Mouse (Mus musculus): ENCODE measurements around the gene 0610010K14Rik. TPM values are rescaled to one million over a fixed set of nuclear protein-coding genes. Genes with fewer than 3 reads are reported as not detected.

The 0610010K14Rik gene
- total and polyA plus RNA-seq, 3 experiments, result 27.7 to 153 (median 75.2) TPM

DNA sequence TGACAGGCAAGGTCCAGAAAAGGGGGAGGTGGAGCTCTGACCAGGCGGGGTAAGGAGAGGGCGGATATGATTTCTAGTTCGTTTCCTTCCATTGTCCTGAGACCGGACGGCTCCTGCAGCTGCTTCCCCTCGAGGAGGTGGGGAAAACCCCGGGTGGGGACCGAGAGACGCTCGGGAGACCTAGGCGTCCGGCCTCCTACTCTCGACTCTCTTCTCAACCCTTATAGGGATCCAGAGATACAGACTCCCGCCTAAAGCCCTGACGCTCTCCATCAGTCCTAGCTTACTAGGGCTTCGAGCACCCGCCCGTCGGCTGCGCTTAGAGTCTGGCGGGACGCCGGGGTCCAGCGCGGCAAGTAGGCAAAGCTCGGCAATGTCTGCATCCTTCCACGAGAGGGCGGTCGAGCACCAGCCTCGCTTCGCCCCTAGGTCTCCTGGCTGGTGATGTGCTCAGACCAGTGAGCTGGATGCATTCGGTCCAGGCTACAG is 7.4 kb downstream of the 0610010K14Rik start (continued):
- TF ChIP-seq JUND (conservative IDR thresholded peaks at IDR 0.05; ENCODE audit: low read depth, low read length) (no peak; the same call in 1 of the 2 replicates), ZMIZ1 (IDR thresholded peaks at IDR 0.05; ENCODE audit: low read depth, low read length) (no peak; the same call in 1 of the 2 replicates), ZKSCAN1 (IDR thresholded peaks at IDR 0.05; ENCODE audit: borderline replicate concordance, low read depth, low read length) (no peak), PAX5 (IDR thresholded peaks at IDR 0.05; ENCODE audit: low read length) (no peak), RAD21 (IDR thresholded peaks at IDR 0.05; ENCODE audit: low read depth, low read length) (peak; percentile 97), SMC3 (IDR thresholded peaks at IDR 0.05; ENCODE audit: low read depth, low read length) (peak; percentile 86), ZC3H11A (IDR thresholded peaks at IDR 0.05; ENCODE audit: low read depth, low read length) (no peak), USF1 (IDR thresholded peaks at IDR 0.05; ENCODE audit: low read depth, low read length) (no peak), EP300 (IDR thresholded peaks at IDR 0.05; ENCODE audit: low read length) (peak; percentile 71), E2F4 (IDR thresholded peaks at IDR 0.05; ENCODE audit: insufficient replicate concordance, low read depth, low read length) (0 out of 2 replicates have a peak, but pooled peaks have one; percentile 78)

DNA sequence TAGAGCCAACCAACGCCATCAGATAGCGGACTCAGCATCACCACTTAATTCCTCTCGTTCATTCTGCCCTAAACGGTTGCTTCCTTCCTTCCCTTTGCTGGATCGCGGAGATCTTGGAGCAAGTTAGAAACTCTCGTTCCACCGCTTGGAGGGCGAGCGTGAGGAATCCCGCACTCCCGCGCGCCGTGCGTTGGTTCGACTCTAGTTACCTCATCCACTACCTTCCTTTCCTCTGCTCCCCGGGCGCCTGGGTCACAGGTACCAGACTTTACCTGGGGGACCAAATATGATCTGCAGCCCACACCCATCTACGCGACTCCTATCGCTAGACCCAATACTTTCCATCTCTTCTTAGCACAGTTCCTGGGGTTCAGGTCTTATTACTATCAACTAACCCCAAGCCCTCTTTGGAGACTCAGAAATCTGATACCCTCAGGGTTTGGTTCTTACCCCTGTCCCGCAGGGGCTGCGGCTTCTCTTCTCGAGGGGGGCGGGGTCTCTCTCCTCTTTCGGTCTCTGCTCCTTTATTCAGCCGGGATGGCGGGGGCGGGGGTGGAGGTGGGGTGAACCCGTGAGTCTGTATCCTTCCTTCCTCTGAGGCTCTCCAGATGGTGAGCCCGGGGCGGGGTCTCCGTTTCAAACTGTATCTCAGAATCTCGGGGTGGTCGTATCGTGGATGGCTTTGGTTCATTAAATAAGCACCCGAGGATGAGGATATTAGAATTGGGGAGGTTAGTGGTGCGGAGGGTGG is 8.3 kb downstream of the 0610010K14Rik start, which contains the start of gene Bcl6b:
TSS of gene Bcl6b (minus strand) at position 539 of the 751 bp plus-strand sequence.
- H3K79me2 ChIP-seq (replicated peaks; ENCODE audit: control insufficient read depth, extremely low read depth, insufficient read depth, poor library complexity, severe bottlenecking), result no peaks in the 10 kb centered on the region
- dilution Hi-C loops (cut with MboI; ENCODE audit: extremely low pct_ligation_motif_present, extremely low pct_unique_long_range_greater_than_20kb, low sequenced_read_pairs) (no loop called here), in situ Hi-C loops (cut with MboI; ENCODE audit: low pct_ligation_motif_present, low pct_unique_long_range_greater_than_20kb, low sequenced_read_pairs) (loop anchor here (25.0 kb wide), 2 partner anchors 383 to 533 kb away; partner anchors contain the start of genes 4930544D05Rik, Chrne and Zfp3)
- no peak for TF ChIP-seq IRF4 (IDR thresholded peaks at IDR 0.05; ENCODE audit: low read depth, low read length)
- TF ChIP-seq NELFE (IDR thresholded peaks at IDR 0.05; ENCODE audit: low read depth, low read length), result 0 out of 2 replicates have a peak, but pooled peaks have one; percentile 6
- TF ChIP-seq PAX5 (IDR thresholded peaks at IDR 0.05; ENCODE audit: low read length), result no peak
- TF ChIP-seq SIN3A (IDR thresholded peaks at IDR 0.05; ENCODE audit: low read length), result peak; percentile 9; the same call in 1 of the 2 replicates
- 0 out of 2 replicates have a peak, but pooled peaks have one; percentile 15 for TF ChIP-seq CHD2 (IDR thresholded peaks at IDR 0.05; ENCODE audit: low read length)
- H3K4me3 ChIP-seq (replicated peaks in 1 of 3; ENCODE audit: low read depth in 2 of 3, low read length in 2 of 3, poor library complexity in 1 of 3), result peak within 1 kb of the TSS; percentile 33 to 53 (median 50)
- H3K9ac ChIP-seq (ENCODE audit: insufficient read depth, low read depth), result peak within 1 kb of the TSS; percentile 51
- H3K36me3 ChIP-seq (replicated peaks in 1 of 2; ENCODE audit: control insufficient read depth in 1 of 2, insufficient read depth in 1 of 2, low read length in 1 of 2), result peaks cover 0 to 8% of the 10 kb centered on the region in 2 experiments
- peak within 1 kb of the TSS; percentile 86 for H3K4me2 ChIP-seq (ENCODE audit: insufficient read depth, low read depth, poor library complexity, severe bottlenecking)
- peaks cover 0 to 34% of the 10 kb centered on the region in 2 experiments; a peak in 2 of 4 replicates for H3K4me1 ChIP-seq (ENCODE audit: control insufficient read depth in 1 of 2, insufficient read depth in 2 of 2)
- DNase-seq (ENCODE audit: extremely low read depth), result no peak
- peak within 1 kb of the TSS; percentile 52; the same call in 1 of the 2 replicates for H3K27ac ChIP-seq (ENCODE audit: insufficient read depth, low read depth)
- no peaks in the 10 kb centered on the region for H3K9me3 ChIP-seq (replicated peaks; ENCODE audit: low read length)
- peaks cover 2% of the 10 kb centered on the region for H3K27me3 ChIP-seq (replicated peaks)

DNA sequence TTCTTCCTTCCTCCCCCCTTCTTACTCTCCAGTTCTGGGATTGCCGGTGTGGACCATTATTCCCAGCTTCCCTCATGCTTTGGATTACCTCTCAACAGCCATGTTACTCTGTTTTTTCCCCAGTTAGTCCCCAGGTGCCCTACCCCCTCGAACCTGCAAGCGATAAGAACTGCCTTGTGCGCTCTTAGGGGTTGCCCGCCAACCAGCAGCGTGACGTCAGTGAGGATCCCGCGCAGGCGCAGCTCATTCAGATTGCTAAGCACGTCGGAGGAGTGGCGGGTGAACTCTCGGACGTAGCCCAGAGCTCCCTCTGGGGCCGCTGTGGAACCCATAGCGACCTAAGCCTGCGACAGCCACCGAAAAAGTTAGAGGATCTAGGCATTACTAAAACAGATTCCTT is 8.9 kb downstream of the 0610010K14Rik start:
- peak; percentile 82 for DNase-seq (ENCODE audit: extremely low read depth)
- H3K79me2 ChIP-seq (replicated peaks; ENCODE audit: control insufficient read depth, extremely low read depth, insufficient read depth, poor library complexity, severe bottlenecking), result no peaks in the 10 kb centered on the region
- H3K4me2 ChIP-seq (ENCODE audit: insufficient read depth, low read depth, poor library complexity, severe bottlenecking), result peak overlapping the region; percentile 86; the same call in 1 of the 2 replicates
- H3K27me3 ChIP-seq (replicated peaks), result peaks cover 2% of the 10 kb centered on the region
- peak overlapping the region; percentile 27; the same call in 1 of the 2 replicates for H3K27ac ChIP-seq (ENCODE audit: insufficient read depth, low read depth)
- in situ Hi-C loops (cut with MboI; ENCODE audit: low pct_ligation_motif_present, low pct_unique_long_range_greater_than_20kb, low sequenced_read_pairs) (loop anchor here (25.0 kb wide), 2 partner anchors 383 to 533 kb away; partner anchors contain the start of genes 4930544D05Rik, Chrne and Zfp3), dilution Hi-C loops (cut with MboI; ENCODE audit: extremely low pct_ligation_motif_present, extremely low pct_unique_long_range_greater_than_20kb, low sequenced_read_pairs) (no loop called here)
- H3K36me3 ChIP-seq (replicated peaks in 1 of 2; ENCODE audit: control insufficient read depth in 1 of 2, insufficient read depth in 1 of 2, low read length in 1 of 2), result peaks cover 0 to 7% of the 10 kb centered on the region in 2 experiments
- no peaks in the 10 kb centered on the region for H3K9me3 ChIP-seq (replicated peaks; ENCODE audit: low read length)
- peak overlapping the region; percentile 33 to 53 (median 50) for H3K4me3 ChIP-seq (replicated peaks in 1 of 3; ENCODE audit: low read depth in 2 of 3, low read length in 2 of 3, poor library complexity in 1 of 3)
- H3K4me1 ChIP-seq (ENCODE audit: control insufficient read depth in 1 of 2, insufficient read depth in 2 of 2), result peaks cover 0 to 30% of the 10 kb centered on the region in 2 experiments; a peak in 2 of 4 replicates
- H3K9ac ChIP-seq (ENCODE audit: insufficient read depth, low read depth), result peak overlapping the region; percentile 51; the same call in 1 of the 2 replicates
- TF ChIP-seq ZC3H11A (IDR thresholded peaks at IDR 0.05; ENCODE audit: low read depth, low read length) (no peak), MAX (IDR thresholded peaks at IDR 0.05; ENCODE audit: low read length) (peak; percentile 75; the same call in 1 of the 2 replicates), TCF12 (IDR thresholded peaks at IDR 0.05; ENCODE audit: low read depth, low read length) (peak; percentile 74; the same call in 1 of the 2 replicates), SMC3 (IDR thresholded peaks at IDR 0.05; ENCODE audit: low read depth, low read length) (no peak), NRF1 (IDR thresholded peaks at IDR 0.05; ENCODE audit: low read depth, low read length) (peak; percentile 100), CHD2 (IDR thresholded peaks at IDR 0.05; ENCODE audit: low read length) (peak; percentile 72), USF1 (IDR thresholded peaks at IDR 0.05; ENCODE audit: low read depth, low read length) (no peak), JUND (conservative IDR thresholded peaks at IDR 0.05; ENCODE audit: low read depth, low read length) (no peak), POLR2A (IDR thresholded peaks at IDR 0.05; ENCODE audit: low read depth, low read length) (peak; percentile 49), KAT2A (IDR thresholded peaks at IDR 0.05; ENCODE audit: insufficient replicate concordance, low read length) (no peak), MAFK (IDR thresholded peaks at IDR 0.05; ENCODE audit: insufficient replicate concordance, low read length) (no peak), BHLHE40 (IDR thresholded peaks at IDR 0.05; ENCODE audit: low read depth, low read length) (0 out of 2 replicates have a peak, but pooled peaks have one; percentile 19), CTCF (conservative IDR thresholded peaks at IDR 0.05 in 1 of 2, IDR thresholded peaks at IDR 0.05 in 1 of 2; ENCODE audit: low read depth in 2 of 2, low read length in 2 of 2) (no peak), CHD1 (IDR thresholded peaks at IDR 0.05; ENCODE audit: low read depth, low read length) (no peak), ZKSCAN1 (IDR thresholded peaks at IDR 0.05; ENCODE audit: borderline replicate concordance, low read depth, low read length) (no peak), SIN3A (IDR thresholded peaks at IDR 0.05; ENCODE audit: low read length) (no peak), TBP (conservative IDR thresholded peaks at IDR 0.05; ENCODE audit: low read depth, low read length) (no peak), EP300 (IDR thresholded peaks at IDR 0.05; ENCODE audit: low read length) (no peak), ZMIZ1 (IDR thresholded peaks at IDR 0.05; ENCODE audit: low read depth, low read length) (peak; percentile 39; the same call in 1 of the 2 replicates), ELF1 (IDR thresholded peaks at IDR 0.05; ENCODE audit: low read depth, low read length) (no peak)

Data from CH12.LX (cell line).